Mouse (Mus musculus) liver, embryonic 18 days (tissue): ENCODE data around the gene Dmac2. TPM values are rescaled to one million over a fixed set of nuclear protein-coding genes. Genes with fewer than 3 reads are reported as not detected.

Experiments
- polyA plus RNA-seq: library from polyadenylated mRNA; depleted of rRNA; stranded (reverse); fragments of >200 nt; gene quantifications from 2 replicates; pipeline ENCODE4 v1.2.3, GENCODE M21; 2012; rRNA removed

The Dmac2 gene
- polyA plus RNA-seq = 11.8 and 12.8 TPM in 2 replicates

GRCm38 (mm10) chr7:25618865-25619721 lies at the start of gene Dmac2:
TSS of gene Dmac2 (plus strand) at chr7:25619414.

GRCm38 (mm10) chr7:25615706-25616011 lies 3.6 kb upstream of the Dmac2 start, which contains the start of gene Erich4:
TSS of gene Erich4 (minus strand) at chr7:25615892.

GRCm38 (mm10) chr7:25626509-25627430 lies 7.6 kb downstream of the Dmac2 start, which contains the start of gene B3gnt8:
TSS of gene B3gnt8 (plus strand) at chr7:25626654.

GRCm38 (mm10) chr7:25658657-25659472 lies 39.7 kb downstream of the Dmac2 start, which contains the start of the genes Bckdha and Exosc5:
TSS of gene Bckdha (minus strand) at chr7:25658981.
TSS of gene Exosc5 (plus strand) at chr7:25659164.

GRCm38 (mm10) chr7:25674719-25675300 lies 55.6 kb downstream of the Dmac2 start, which contains the start of gene Tmem91:
TSS of gene Tmem91 (minus strand) at chr7:25675166.

Other genes with a start within 250 kb of the Dmac2 start
- not detected in 2 replicates for gene Cnfn, start 249.7 kb upstream of the Dmac2 start, polyA plus RNA-seq
- 4.2 and 4.6 TPM in 2 replicates for gene Lipe, start 220.7 kb upstream of the Dmac2 start, polyA plus RNA-seq
- not detected in 2 replicates for gene Cxcl17, start 206.5 kb upstream of the Dmac2 start, polyA plus RNA-seq
- gene Ceacam1, start 141.8 kb upstream of the Dmac2 start, polyA plus RNA-seq = 28.6 and 33.7 TPM in 2 replicates
- 0.02 and 0.05 TPM in 2 replicates for gene Ceacam2, start 79.6 kb upstream of the Dmac2 start, polyA plus RNA-seq
- 0.22 TPM in 1 of 2 replicates, not detected in the other for gene Erich4, start 3.5 kb upstream of the Dmac2 start, polyA plus RNA-seq
- 2.6 and 2.7 TPM in 2 replicates for gene B3gnt8, start 7.2 kb downstream of the Dmac2 start, polyA plus RNA-seq
- gene Bckdha, start 39.6 kb downstream of the Dmac2 start, polyA plus RNA-seq = 115 and 116 TPM in 2 replicates
- gene Exosc5, start 39.8 kb downstream of the Dmac2 start, polyA plus RNA-seq = 26.4 and 31.9 TPM in 2 replicates
- gene Tmem91, start 55.8 kb downstream of the Dmac2 start, polyA plus RNA-seq = 0.62 and 0.63 TPM in 2 replicates
- gene B9d2, start 61.4 kb downstream of the Dmac2 start, polyA plus RNA-seq = 18.3 and 19.4 TPM in 2 replicates
- 11.8 and 13.6 TPM in 2 replicates for gene Tgfb1, start 67.6 kb downstream of the Dmac2 start, polyA plus RNA-seq
- gene Ccdc97, start 99.7 kb downstream of the Dmac2 start, polyA plus RNA-seq = 12.6 and 16.0 TPM in 2 replicates
- 16.1 and 17.3 TPM in 2 replicates for gene Hnrnpul1, start 135.3 kb downstream of the Dmac2 start, polyA plus RNA-seq
- gene Axl, start 169.3 kb downstream of the Dmac2 start, polyA plus RNA-seq = 13.4 and 14.2 TPM in 2 replicates
- 0.82 and 0.96 TPM in 2 replicates for gene Cyp2s1, start 197.5 kb downstream of the Dmac2 start, polyA plus RNA-seq